ENCODE assay signal across 22 mouse cellular contexts in the genomic region with DNA sequence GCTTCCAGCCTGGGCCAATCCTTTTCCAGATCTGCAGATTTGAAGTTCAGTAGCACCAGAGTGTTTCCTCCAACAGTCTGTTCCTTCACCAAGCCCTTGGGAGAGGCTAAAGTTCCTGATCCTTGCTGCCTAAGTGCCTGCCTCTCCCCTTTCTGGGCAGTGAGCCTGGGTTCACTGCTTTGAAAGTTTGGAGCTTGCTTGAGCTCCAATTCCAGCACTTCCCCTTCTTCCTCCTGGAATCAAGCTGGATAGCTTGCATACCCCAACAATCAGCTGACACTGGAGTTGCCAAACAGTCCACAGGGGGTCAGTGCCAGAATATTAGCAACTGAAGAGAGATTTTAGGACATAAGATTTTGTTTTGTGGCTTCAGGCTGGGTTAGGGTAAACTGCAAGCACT. TPM values are rescaled to one million over a fixed set of nuclear protein-coding genes. Genes with fewer than 3 reads are reported as not detected.
A peak's percentile ranks its signal among the peaks of the same experiment; 100 is the strongest.
DNase-seq lines count a peak whose midpoint lies in the region; TF ChIP-seq lines count a peak whose summit lies in the region.
"Not testable (repeated sequence)": the region's sequence is repeated elsewhere in the genome, so short reads cannot be mapped to it uniquely, and the experiment has no call there.
"Had no signal": no experiment of that assay in that cellular context is flagged by ENCODE, and none has a peak within 500 bp of the region (broad histone marks: within the 10 kb centered on the region; RNA-seq: fewer than 3 reads in every experiment).

No protein-coding gene starts in this region.

- H3K4me1 ChIP-seq in liver, adult 2 months (ENCODE audit: control insufficient read depth, insufficient read depth, low read length) = not testable (repeated sequence)

- not testable (repeated sequence) for H3K36me3 ChIP-seq in liver, adult 2 months (ENCODE audit: control insufficient read depth, insufficient read depth, low read length)

- not testable (repeated sequence) for H3K4me3 ChIP-seq in liver, adult 2 months (ENCODE audit: insufficient read depth, low read depth, low read length)

- intact Hi-C loops in heart, postnatal 10 days (cut with DNase I) = not testable (repeated sequence)

- not testable (repeated sequence) for H3K9ac ChIP-seq in liver, adult 2 months (ENCODE audit: low read depth, low read length)

- not testable (repeated sequence) for TF ChIP-seq CTCF in liver, adult 2 months (IDR thresholded peaks at IDR 0.05; ENCODE audit: low read depth, low read length)

- DNase-seq in NIH3T3 (ENCODE audit: low read depth) = peak; percentile 23
- peak; percentile 63 for DNase-seq in gastrocnemius, adult 18-20 months (ENCODE audit: low spot score)
- peak; percentile 18 to 32 for DNase-seq in gastrocnemius, postnatal 4 days (ENCODE audit: low spot score in 2 of 2)
- DNase-seq in heart, postnatal 10 days = peak; percentile 15 to 28
- peak; percentile 37 to 48 for DNase-seq in kidney, adult 8-10 months
- DNase-seq in liver, adult 2 months (ENCODE audit: extremely low read depth, low read depth, low spot score) = peak; percentile 55
- peak; percentile 65 for DNase-seq in lung, postnatal 25 days (ENCODE audit: low spot score)

- H3K27me3 ChIP-seq in liver, adult 2 months (ENCODE audit: control insufficient read depth, insufficient read depth, low read length) = not testable (repeated sequence)

- not testable (repeated sequence) for H3K27ac ChIP-seq in liver, adult 2 months (replicated peaks; ENCODE audit: insufficient read depth, low read depth, low read length)

- not testable (repeated sequence) for H3K79me2 ChIP-seq in liver, adult 2 months (ENCODE audit: control insufficient read depth, insufficient read depth, low read length)

- TF ChIP-seq POLR2A in liver, adult 2 months (IDR thresholded peaks at IDR 0.05; ENCODE audit: extremely low read depth, insufficient read depth, low read length) = not testable (repeated sequence)

RNA-seq across cellular contexts. Expression of gene Gm14412, which starts 2.7 kb away (rescaled TPM):
- 1 to 10 TPM; 2.2 TPM for total RNA-seq in gastrocnemius, adult 18-20 months (2021)
- total RNA-seq in gastrocnemius, postnatal 4 days (2021) = 1 to 10 TPM; 1.3 to 1.4 TPM
- 1 to 10 TPM in 1 of 2 experiments, under 1 TPM in 1; 0.60 to 1.1 TPM for total RNA-seq in heart, postnatal 10 days (2021)
- total RNA-seq in liver, adult 2 months (2014; rRNA removed) = 0.20 and 0.46 TPM in 2 replicates
- not detected in 2 replicates for polyA plus RNA-seq in liver, adult 2 months (2012; rRNA removed)
- polyA plus RNA-seq: forebrain, embryonic 11.5 days; intestine, postnatal 0 days; large intestine, adult 2 months; liver, embryonic 13.5 days; stomach, postnatal 0 days; thymus, adult 2 months had no signal

RNA-seq across cellular contexts. Expression of gene Gm14409, which starts 54.5 kb away (rescaled TPM):
- total RNA-seq in gastrocnemius, adult 18-20 months (2021) = under 1 TPM; 0.91 to 1.00 TPM
- under 1 TPM; 0.57 to 0.76 TPM for total RNA-seq in gastrocnemius, postnatal 4 days (2021)
- 1 to 10 TPM in 1 of 2 experiments, under 1 TPM in 1; 0.79 to 1.8 TPM for total RNA-seq in heart, postnatal 10 days (2021)
- total RNA-seq in liver, adult 2 months (2014; rRNA removed) = not detected in 2 replicates
- polyA plus RNA-seq in liver, adult 2 months (2012; rRNA removed) = not detected in 2 replicates
- total RNA-seq: forebrain, postnatal 0 days had no signal
- polyA plus RNA-seq: embryonic facial prominence, embryonic 12.5 days; forebrain, embryonic 11.5 days; forebrain, postnatal 0 days; heart, embryonic 11.5 days; heart, postnatal 0 days; hindbrain, embryonic 12.5 days; intestine, postnatal 0 days; large intestine, adult 2 months; limb, embryonic 13.5 days; liver, embryonic 13.5 days; lung, embryonic 15.5 days; midbrain, embryonic 13.5 days; neural tube, embryonic 11.5 days; stomach, postnatal 0 days; thymus, adult 2 months had no signal
